Mouse (Mus musculus): ENCODE measurements around the gene Tnp2. TPM values are rescaled to one million over a fixed set of nuclear protein-coding genes. Genes with fewer than 3 reads are reported as not detected.

The Tnp2 gene
- not detected in 2 replicates for polyA plus RNA-seq (2015; fragmentation: Nextera tagmentation; extraction: Ambion mirVana)

DNA sequence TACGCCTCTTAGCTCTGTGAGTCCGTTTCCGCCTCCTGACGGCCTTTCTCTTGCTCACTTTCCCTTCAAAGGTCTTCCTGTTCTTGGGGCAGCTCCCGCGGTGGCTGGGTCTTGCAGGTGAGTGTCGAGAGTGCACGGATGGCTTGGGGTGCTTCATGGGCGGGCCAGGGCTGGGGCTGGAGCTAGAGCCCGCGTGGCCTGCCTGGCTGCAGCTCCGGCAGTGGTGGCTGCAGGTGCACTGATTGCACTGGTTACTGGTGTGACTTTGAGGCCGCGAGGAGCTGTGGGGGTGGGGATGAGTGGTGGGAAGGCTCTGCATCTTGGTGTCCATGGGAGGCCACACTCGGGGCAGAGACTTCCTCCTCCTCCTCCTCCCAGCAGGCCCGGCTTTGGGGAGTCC is at the start of gene Tnp2:
Gene Tnp2 (minus strand): TSS at position 390 of the 400 bp plus-strand sequence.
- H3K27me3 ChIP-seq (ENCODE audit: control insufficient read depth, insufficient read depth, low read length): no peaks in the 10 kb centered on the region
- H3K9ac ChIP-seq (ENCODE audit: low read length): no peak within 1 kb of the TSS
- peaks cover 4% of the 10 kb centered on the region; the same call in 1 of the 2 replicates for H3K4me1 ChIP-seq (replicated peaks; ENCODE audit: control insufficient read depth, insufficient read depth)
- no peak within 1 kb of the TSS for H3K4me2 ChIP-seq (replicated peaks; ENCODE audit: low read depth)
- WGBS: 61% methylated on average over 16 of the region's 16 CpGs
- no peaks in the 10 kb centered on the region for H3K9me3 ChIP-seq (ENCODE audit: control insufficient read depth, low read length)
- H3K36me3 ChIP-seq (ENCODE audit: control insufficient read depth, insufficient read depth, low read length): no peaks in the 10 kb centered on the region
- ATAC-seq (ENCODE audit: low FRiP score, low TSS enrichment) (no peak), DNase-seq (ENCODE audit: low spot score) (no peak)
- no peak for TF ChIP-seq EP300 (optimal IDR thresholded peaks at IDR 0.05)
- TF ChIP-seq CTCF (IDR thresholded peaks at IDR 0.05; ENCODE audit: low read depth): no peak
- no peak within 1 kb of the TSS for H3K4me3 ChIP-seq (ENCODE audit: low read depth, low read length)
- no peak within 1 kb of the TSS for H3K27ac ChIP-seq (replicated peaks)

- H3K27me3 ChIP-seq (ENCODE audit: control insufficient read depth, insufficient read depth, low read length): no peaks in the 10 kb centered on the region
- no peaks in the 10 kb centered on the region for H3K36me3 ChIP-seq (ENCODE audit: control insufficient read depth, insufficient read depth, low read length)
- DNase-seq (ENCODE audit: low spot score) (no peak), ATAC-seq (ENCODE audit: low FRiP score, low TSS enrichment) (no peak)
- H3K4me3 ChIP-seq (ENCODE audit: low read depth, low read length): no peak overlapping the region
- H3K4me2 ChIP-seq (replicated peaks; ENCODE audit: low read depth): no peak overlapping the region
- TF ChIP-seq EP300 (optimal IDR thresholded peaks at IDR 0.05) (no peak), CTCF (IDR thresholded peaks at IDR 0.05; ENCODE audit: low read depth) (no peak)
- peaks cover 6% of the 10 kb centered on the region; the same call in 1 of the 2 replicates for H3K4me1 ChIP-seq (replicated peaks; ENCODE audit: control insufficient read depth, insufficient read depth)
- H3K27ac ChIP-seq (replicated peaks): peak overlapping the region; percentile 79
- H3K9ac ChIP-seq (ENCODE audit: low read length): no peak overlapping the region
- WGBS: 70% methylated on average over 1 of the region's 1 CpGs
- H3K9me3 ChIP-seq (ENCODE audit: control insufficient read depth, low read length): no peaks in the 10 kb centered on the region
These were observed 49.4 kb upstream of the Tnp2 start for GRCm38 (mm10) chr16:10837903-10838302.

DNA sequence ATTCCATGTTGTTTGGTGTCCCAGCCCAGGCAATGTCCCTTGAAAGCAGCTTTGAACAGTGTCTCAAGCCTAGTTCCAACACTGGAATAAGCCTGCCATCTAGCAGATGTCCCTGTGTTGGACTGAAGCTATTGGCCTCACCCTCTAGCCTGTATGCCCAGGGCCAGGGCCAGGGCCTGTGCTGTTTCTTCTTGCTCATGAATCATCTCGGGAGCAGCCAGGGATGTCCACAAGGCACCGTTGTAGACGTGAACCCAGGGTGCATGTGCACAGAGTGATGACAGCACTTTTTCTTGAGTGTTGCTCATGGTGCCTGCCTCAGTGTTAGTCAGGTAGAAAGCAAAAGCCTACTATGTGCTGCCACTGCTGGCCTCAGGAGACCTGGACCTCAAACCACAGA is 48.8 kb upstream of the Tnp2 start:
- H3K36me3 ChIP-seq (ENCODE audit: control insufficient read depth, insufficient read depth, low read length): no peaks in the 10 kb centered on the region
- H3K27me3 ChIP-seq (ENCODE audit: control insufficient read depth, insufficient read depth, low read length): no peaks in the 10 kb centered on the region
- H3K9ac ChIP-seq (ENCODE audit: low read length): no peak overlapping the region
- DNase-seq (ENCODE audit: low spot score) (no peak), ATAC-seq (ENCODE audit: low FRiP score, low TSS enrichment) (no peak)
- no peaks in the 10 kb centered on the region for H3K9me3 ChIP-seq (ENCODE audit: control insufficient read depth, low read length)
- H3K4me3 ChIP-seq (ENCODE audit: low read depth, low read length): no peak overlapping the region
- 61% methylated on average over 3 of the region's 3 CpGs for WGBS
- TF ChIP-seq CTCF (IDR thresholded peaks at IDR 0.05; ENCODE audit: low read depth): no peak
- TF ChIP-seq EP300 (optimal IDR thresholded peaks at IDR 0.05): no peak
- peaks cover 6% of the 10 kb centered on the region; the same call in 1 of the 2 replicates for H3K4me1 ChIP-seq (replicated peaks; ENCODE audit: control insufficient read depth, insufficient read depth)
- H3K27ac ChIP-seq (replicated peaks): no peak overlapping the region
- H3K4me2 ChIP-seq (replicated peaks; ENCODE audit: low read depth): no peak overlapping the region

DNA sequence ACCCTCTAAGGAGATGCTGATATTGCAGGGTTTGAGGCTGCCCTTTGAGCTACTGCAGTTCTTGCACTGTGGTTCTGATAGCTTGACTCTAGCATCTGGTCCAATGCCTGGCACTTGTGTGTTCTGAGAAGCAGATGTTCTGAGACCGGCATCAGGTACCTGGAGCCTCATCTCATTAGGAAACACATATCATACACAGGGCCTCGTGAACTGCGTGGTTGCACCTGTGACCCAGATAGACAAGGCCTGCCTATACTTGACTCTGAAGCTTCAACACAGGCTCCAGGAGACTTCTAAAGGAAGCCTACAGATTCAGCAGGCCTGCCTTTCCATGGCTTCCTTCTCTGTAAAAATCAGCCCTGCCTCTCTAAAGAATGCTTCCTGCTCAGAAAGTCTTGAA is 47.9 kb upstream of the Tnp2 start:
- ATAC-seq (ENCODE audit: low FRiP score, low TSS enrichment) (no peak), DNase-seq (ENCODE audit: low spot score) (no peak)
- Histone ChIP-seq H3K4me3 (ENCODE audit: low read depth, low read length) (no peak overlapping the region), H3K4me2 (replicated peaks; ENCODE audit: low read depth) (no peak overlapping the region), H3K27ac (replicated peaks) (no peak overlapping the region; the same call in 1 of the 2 replicates), H3K27me3 (ENCODE audit: control insufficient read depth, insufficient read depth, low read length) (no peaks in the 10 kb centered on the region), H3K9me3 (ENCODE audit: control insufficient read depth, low read length) (no peaks in the 10 kb centered on the region), H3K36me3 (ENCODE audit: control insufficient read depth, insufficient read depth, low read length) (no peaks in the 10 kb centered on the region), H3K4me1 (replicated peaks; ENCODE audit: control insufficient read depth, insufficient read depth) (peaks cover 6% of the 10 kb centered on the region; the same call in 1 of the 2 replicates), H3K9ac (ENCODE audit: low read length) (no peak overlapping the region)
- WGBS: 73% methylated on average over 3 of the region's 3 CpGs
- no peak for TF ChIP-seq CTCF (IDR thresholded peaks at IDR 0.05; ENCODE audit: low read depth)
- no peak for TF ChIP-seq EP300 (optimal IDR thresholded peaks at IDR 0.05)

DNA sequence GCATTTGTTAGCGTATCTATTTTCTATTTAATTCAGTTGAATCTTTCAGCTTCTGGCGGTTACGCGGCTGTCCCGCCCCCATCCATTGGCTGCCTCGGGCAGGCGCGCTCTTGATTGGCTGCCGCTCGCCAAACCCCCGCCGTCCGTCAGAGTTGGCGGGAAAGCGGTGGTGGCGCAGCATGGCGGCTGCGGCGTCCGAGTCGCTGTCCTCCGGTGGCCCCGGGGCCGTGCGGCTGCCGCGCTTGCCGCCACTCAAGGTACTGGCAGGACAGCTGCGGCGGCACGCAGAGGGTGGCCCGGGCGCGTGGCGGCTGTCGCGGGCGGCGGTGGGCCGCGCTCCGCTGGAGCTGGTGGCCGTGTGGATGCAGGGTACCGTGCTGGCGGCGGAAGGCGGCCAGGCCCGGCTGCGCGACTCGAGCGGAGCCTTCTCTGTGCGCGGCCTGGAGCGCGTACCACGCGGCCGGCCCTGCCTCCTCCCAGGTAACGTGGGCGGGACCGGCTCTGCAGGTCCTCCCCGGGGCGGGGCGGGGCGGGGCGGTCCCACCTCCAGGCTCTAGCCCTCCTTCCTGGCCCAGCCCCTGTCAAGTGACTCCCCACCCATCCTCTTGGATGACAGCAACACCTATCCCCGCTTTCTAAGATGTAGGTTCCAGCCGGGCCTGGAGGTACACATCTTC is 46.6 kb upstream of the Tnp2 start, which contains the start of gene Rmi2:
Gene Rmi2 (plus strand): TSS at position 149 of the 677 bp plus-strand sequence.
- peak; percentile 91 for DNase-seq (ENCODE audit: low spot score)
- H3K27ac ChIP-seq (replicated peaks): peak within 1 kb of the TSS; percentile 86
- peak; percentile 90 for ATAC-seq (ENCODE audit: low FRiP score, low TSS enrichment)
- H3K4me2 ChIP-seq (replicated peaks; ENCODE audit: low read depth): peak within 1 kb of the TSS; percentile 96
- TF ChIP-seq CTCF (IDR thresholded peaks at IDR 0.05; ENCODE audit: low read depth) (no peak), EP300 (optimal IDR thresholded peaks at IDR 0.05) (no peak)
- peak within 1 kb of the TSS; percentile 69 for H3K4me3 ChIP-seq (ENCODE audit: low read depth, low read length)
- WGBS: under 1% methylated on average over 52 of the region's 69 CpGs
- H3K9me3 ChIP-seq (ENCODE audit: control insufficient read depth, low read length): no peaks in the 10 kb centered on the region
- no peaks in the 10 kb centered on the region for H3K36me3 ChIP-seq (ENCODE audit: control insufficient read depth, insufficient read depth, low read length)
- H3K4me1 ChIP-seq (replicated peaks; ENCODE audit: control insufficient read depth, insufficient read depth): peaks cover 6% of the 10 kb centered on the region; the same call in 1 of the 2 replicates
- no peaks in the 10 kb centered on the region for H3K27me3 ChIP-seq (ENCODE audit: control insufficient read depth, insufficient read depth, low read length)
- H3K9ac ChIP-seq (ENCODE audit: low read length): peak within 1 kb of the TSS; percentile 76

DNA sequence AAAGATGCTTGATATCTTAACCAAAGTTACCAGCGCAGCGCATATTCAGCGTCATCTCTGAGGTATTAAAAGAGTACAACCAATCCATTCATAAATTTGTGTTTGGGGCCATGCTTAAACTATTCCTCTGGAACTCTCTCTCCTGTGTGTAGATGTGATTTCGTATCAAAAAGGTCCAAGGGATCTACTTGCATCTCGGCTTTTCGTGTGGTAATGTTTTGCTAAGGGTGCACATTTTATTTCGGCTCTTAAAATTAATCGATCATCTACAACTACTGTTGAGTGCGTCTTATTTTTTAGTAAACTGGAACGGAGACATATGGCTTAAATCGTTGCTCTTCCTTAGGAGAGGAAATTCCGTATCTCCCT is 46.1 kb upstream of the Tnp2 start:
- Histone ChIP-seq H3K4me3 (ENCODE audit: low read depth, low read length) (peak overlapping the region; percentile 69), H3K4me1 (replicated peaks; ENCODE audit: control insufficient read depth, insufficient read depth) (peaks cover 6% of the 10 kb centered on the region; the same call in 1 of the 2 replicates), H3K27me3 (ENCODE audit: control insufficient read depth, insufficient read depth, low read length) (no peaks in the 10 kb centered on the region), H3K9me3 (ENCODE audit: control insufficient read depth, low read length) (no peaks in the 10 kb centered on the region), H3K9ac (ENCODE audit: low read length) (no peak overlapping the region), H3K4me2 (replicated peaks; ENCODE audit: low read depth) (peak overlapping the region; percentile 96), H3K36me3 (ENCODE audit: control insufficient read depth, insufficient read depth, low read length) (no peaks in the 10 kb centered on the region), H3K27ac (replicated peaks) (no peak overlapping the region; the same call in 1 of the 2 replicates)
- 2% methylated on average over 12 of the region's 12 CpGs for WGBS
- TF ChIP-seq CTCF (IDR thresholded peaks at IDR 0.05; ENCODE audit: low read depth) (no peak), EP300 (optimal IDR thresholded peaks at IDR 0.05) (no peak)
- ATAC-seq (ENCODE audit: low FRiP score, low TSS enrichment) (no peak), DNase-seq (ENCODE audit: low spot score) (no peak)
